Mouse (Mus musculus) CH12.LX (cell line): ENCODE measurements around the gene Rras2.

Experiments
- CHD2 ChIP-seq: IDR thresholded peaks from 2 replicates; pipeline ENCODE4 v1.6.1; 2011; ENCODE audit warnings: low read length, improper control_type of control experiment
- CTCF ChIP-seq, 2 experiments: IDR thresholded peaks in 1 of 2; conservative IDR thresholded peaks in 1 of 2; 2 replicates each; pipeline ENCODE4 v1.5.1; 2011 to 2012; ENCODE audit warnings: low read depth in 2 of 2, low read length in 2 of 2, improper control_type of control experiment in 1 of 2, inconsistent platforms in 1 of 2, mild to moderate bottlenecking in 1 of 2, moderate library complexity in 1 of 2
- POLR2A ChIP-seq: IDR thresholded peaks from 2 replicates; pipeline ENCODE4 v1.6.1; 2011; ENCODE audit warnings: low read depth, mild to moderate bottlenecking, improper control_type of control experiment, low read length
- USF2 ChIP-seq: conservative IDR thresholded peaks from 2 replicates; pipeline ENCODE4 v1.6.1; 2011; ENCODE audit warnings: low read depth, low read length, improper control_type of control experiment
- ZNF384 ChIP-seq: IDR thresholded peaks from 2 replicates; pipeline ENCODE4 v1.6.1; 2012; ENCODE audit warnings: low read depth, low read length, improper control_type of control experiment, inconsistent platforms

DNA sequence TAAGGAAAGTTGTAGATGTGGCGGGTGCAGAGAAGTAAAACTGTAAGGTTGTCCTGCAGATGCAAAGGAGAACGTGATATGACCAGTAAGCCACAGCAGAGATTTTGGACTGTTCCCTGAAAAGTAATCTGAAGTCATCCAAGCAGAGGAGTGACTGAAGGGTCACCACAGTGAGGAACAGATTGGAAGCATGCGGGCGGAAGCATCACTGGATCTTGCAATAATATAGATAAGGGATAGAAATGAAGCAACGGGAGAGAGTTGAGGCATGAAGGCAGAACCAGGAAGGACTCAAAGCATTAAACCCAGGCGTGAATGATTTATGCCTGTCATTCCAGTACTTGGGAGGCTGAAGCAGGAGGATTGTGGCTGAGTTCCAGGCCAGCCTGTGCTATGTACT lies 32.0 kb upstream of the Rras2 start:
- TF ChIP-seq USF2 (no peak), CTCF (conservative IDR thresholded peaks at IDR 0.05 in 1 of 2, IDR thresholded peaks at IDR 0.05 in 1 of 2; ENCODE audit: low read depth in 2 of 2, low read length in 2 of 2) (no peak), POLR2A (no peak), CHD2 (no peak), ZNF384 (no peak)
